Mouse (Mus musculus): ENCODE measurements around the gene Ugt1a9. TPM values are rescaled to one million over a fixed set of nuclear protein-coding genes. Genes with fewer than 3 reads are reported as not detected.
A peak's percentile ranks its signal among the peaks of the same experiment; 100 is the strongest.
"Not testable (repeated sequence)": the region's sequence is repeated elsewhere in the genome, so short reads cannot be mapped to it uniquely, and the experiment has no call there.

Gene Ugt1a9
- polyA plus RNA-seq, 1 experiment from 2014 or later: 9.3 TPM

GRCm38 (mm10) chr1:88158430-88158829, 87.8 kb downstream of the Ugt1a9 start:
- TF ChIP-seq CTCF (IDR thresholded peaks at IDR 0.05; ENCODE audit: low read depth): no peak

GRCm38 (mm10) chr1:88165711-88166110, 95.1 kb downstream of the Ugt1a9 start, which contains the start of gene Ugt1a5:
Gene Ugt1a5, plus strand, starts transcription at chr1:88166012.
- Histone ChIP-seq H3K36me3 (ENCODE audit: insufficient read depth, low read length) (no peaks in the 10 kb centered on the region), H3K9me3 (replicated peaks; ENCODE audit: low read length) (no peaks in the 10 kb centered on the region), H3K27ac (no peak within 1 kb of the TSS), H3K4me3 (replicated peaks; ENCODE audit: low read depth, low read length) (no peak within 1 kb of the TSS), H3K9ac (ENCODE audit: low read depth, low read length) (no peak within 1 kb of the TSS), H3K27me3 (ENCODE audit: insufficient read depth, low read length) (no peaks in the 10 kb centered on the region), H3K4me2 (ENCODE audit: low read length) (no peak within 1 kb of the TSS), H3K4me1 (replicated peaks; ENCODE audit: insufficient read depth, low read length) (no peaks in the 10 kb centered on the region)
- 76% methylated on average over 5 of the region's 5 CpGs for WGBS
- no peak for ATAC-seq (replicated peaks; ENCODE audit: low FRiP score, low read depth)
- no peak for DNase-seq (ENCODE audit: low spot score)
- TF ChIP-seq CTCF (IDR thresholded peaks at IDR 0.05; ENCODE audit: low read depth): no peak

More at GRCm38 (mm10) chr1:88158430-88158829, 87.8 kb downstream of the Ugt1a9 start:
- Histone ChIP-seq H3K4me1 (replicated peaks; ENCODE audit: insufficient read depth, low read length) (no peaks in the 10 kb centered on the region), H3K9ac (ENCODE audit: low read depth, low read length) (no peak overlapping the region), H3K4me3 (replicated peaks; ENCODE audit: low read depth, low read length) (no peak overlapping the region), H3K27me3 (ENCODE audit: insufficient read depth, low read length) (no peaks in the 10 kb centered on the region), H3K36me3 (ENCODE audit: insufficient read depth, low read length) (no peaks in the 10 kb centered on the region), H3K27ac (no peak overlapping the region), H3K4me2 (ENCODE audit: low read length) (no peak overlapping the region), H3K9me3 (replicated peaks; ENCODE audit: low read length) (no peaks in the 10 kb centered on the region)
- no peak for DNase-seq (ENCODE audit: low spot score)
- WGBS: 64% methylated on average over 2 of the region's 2 CpGs
- no peak for ATAC-seq (replicated peaks; ENCODE audit: low FRiP score, low read depth)

GRCm38 (mm10) chr1:88172190-88172589, 101.6 kb downstream of the Ugt1a9 start:
- H3K27ac ChIP-seq; DNase-seq (ENCODE audit: low spot score); H3K9me3 ChIP-seq (replicated peaks; ENCODE audit: low read length); H3K4me1 ChIP-seq (replicated peaks; ENCODE audit: insufficient read depth, low read length); H3K36me3 ChIP-seq (ENCODE audit: insufficient read depth, low read length); H3K27me3 ChIP-seq (ENCODE audit: insufficient read depth, low read length); H3K4me2 ChIP-seq (ENCODE audit: low read length); ATAC-seq (replicated peaks; ENCODE audit: low FRiP score, low read depth); H3K4me3 ChIP-seq (replicated peaks; ENCODE audit: low read depth, low read length); H3K9ac ChIP-seq (ENCODE audit: low read depth, low read length): not testable (repeated sequence)
- WGBS: 86% methylated on average over 5 of the region's 7 CpGs

GRCm38 (mm10) chr1:88179657-88180056, 109.1 kb downstream of the Ugt1a9 start:
- H3K9ac ChIP-seq (ENCODE audit: low read depth, low read length): no peak overlapping the region
- H3K4me3 ChIP-seq (replicated peaks; ENCODE audit: low read depth, low read length): no peak overlapping the region
- no peaks in the 10 kb centered on the region for H3K36me3 ChIP-seq (ENCODE audit: insufficient read depth, low read length)
- no peaks in the 10 kb centered on the region for H3K27me3 ChIP-seq (ENCODE audit: insufficient read depth, low read length)
- no peak for TF ChIP-seq CTCF (IDR thresholded peaks at IDR 0.05; ENCODE audit: low read depth)
- H3K4me2 ChIP-seq (ENCODE audit: low read length): no peak overlapping the region
- H3K4me1 ChIP-seq (replicated peaks; ENCODE audit: insufficient read depth, low read length): no peaks in the 10 kb centered on the region
- H3K9me3 ChIP-seq (replicated peaks; ENCODE audit: low read length): no peaks in the 10 kb centered on the region
- ATAC-seq (replicated peaks; ENCODE audit: low FRiP score, low read depth) (no peak), DNase-seq (ENCODE audit: low spot score) (no peak)
- no peak overlapping the region for H3K27ac ChIP-seq
- 88% methylated on average over 1 of the region's 1 CpGs for WGBS

GRCm38 (mm10) chr1:88186325-88186935, 115.8 kb downstream of the Ugt1a9 start:
- Histone ChIP-seq H3K4me2 (ENCODE audit: low read length) (no peak overlapping the region), H3K27me3 (ENCODE audit: insufficient read depth, low read length) (no peaks in the 10 kb centered on the region), H3K36me3 (ENCODE audit: insufficient read depth, low read length) (no peaks in the 10 kb centered on the region), H3K9me3 (replicated peaks; ENCODE audit: low read length) (no peaks in the 10 kb centered on the region), H3K4me1 (replicated peaks; ENCODE audit: insufficient read depth, low read length) (no peaks in the 10 kb centered on the region), H3K27ac (no peak overlapping the region), H3K4me3 (replicated peaks; ENCODE audit: low read depth, low read length) (no peak overlapping the region), H3K9ac (ENCODE audit: low read depth, low read length) (no peak overlapping the region)
- 83% methylated on average over 5 of the region's 5 CpGs for WGBS
- ATAC-seq (replicated peaks; ENCODE audit: low FRiP score, low read depth) (no peak), DNase-seq (ENCODE audit: low spot score) (no peak)
- no peak for TF ChIP-seq CTCF (IDR thresholded peaks at IDR 0.05; ENCODE audit: low read depth)

- ATAC-seq (replicated peaks; ENCODE audit: low FRiP score, low read depth): no peak
- no peak overlapping the region for H3K27ac ChIP-seq
- WGBS: 75% methylated on average over 3 of the region's 3 CpGs
Measured at GRCm38 (mm10) chr1:88192136-88192535, 121.5 kb downstream of the Ugt1a9 start.

GRCm38 (mm10) chr1:88195687-88196086, 125.1 kb downstream of the Ugt1a9 start:
- DNase-seq (ENCODE audit: low spot score): peak; percentile 13
- Histone ChIP-seq H3K27me3 (ENCODE audit: insufficient read depth, low read length) (no peaks in the 10 kb centered on the region), H3K9ac (ENCODE audit: low read depth, low read length) (no peak overlapping the region), H3K36me3 (ENCODE audit: insufficient read depth, low read length) (no peaks in the 10 kb centered on the region), H3K4me2 (ENCODE audit: low read length) (no peak overlapping the region), H3K4me1 (replicated peaks; ENCODE audit: insufficient read depth, low read length) (no peaks in the 10 kb centered on the region), H3K9me3 (replicated peaks; ENCODE audit: low read length) (no peaks in the 10 kb centered on the region), H3K27ac (no peak overlapping the region), H3K4me3 (replicated peaks; ENCODE audit: low read depth, low read length) (no peak overlapping the region)
- peak; percentile 85 for ATAC-seq (replicated peaks; ENCODE audit: low FRiP score, low read depth)
- TF ChIP-seq CTCF (IDR thresholded peaks at IDR 0.05; ENCODE audit: low read depth): peak; percentile 26; the same call in 1 of the 2 replicates
- 49% methylated on average over 1 of the region's 1 CpGs for WGBS

More at GRCm38 (mm10) chr1:88192136-88192535, 121.5 kb downstream of the Ugt1a9 start:
- Histone ChIP-seq H3K4me3 (replicated peaks; ENCODE audit: low read depth, low read length) (no peak overlapping the region), H3K27me3 (ENCODE audit: insufficient read depth, low read length) (no peaks in the 10 kb centered on the region), H3K4me1 (replicated peaks; ENCODE audit: insufficient read depth, low read length) (no peaks in the 10 kb centered on the region), H3K36me3 (ENCODE audit: insufficient read depth, low read length) (no peaks in the 10 kb centered on the region), H3K9me3 (replicated peaks; ENCODE audit: low read length) (no peaks in the 10 kb centered on the region), H3K9ac (ENCODE audit: low read depth, low read length) (no peak overlapping the region), H3K4me2 (ENCODE audit: low read length) (no peak overlapping the region)
- TF ChIP-seq CTCF (IDR thresholded peaks at IDR 0.05; ENCODE audit: low read depth): no peak
- DNase-seq (ENCODE audit: low spot score): no peak

Data from kidney, postnatal 0 days (tissue).